Comparison of ENCODE assay signal across 28 mouse cellular contexts in the genomic region with DNA sequence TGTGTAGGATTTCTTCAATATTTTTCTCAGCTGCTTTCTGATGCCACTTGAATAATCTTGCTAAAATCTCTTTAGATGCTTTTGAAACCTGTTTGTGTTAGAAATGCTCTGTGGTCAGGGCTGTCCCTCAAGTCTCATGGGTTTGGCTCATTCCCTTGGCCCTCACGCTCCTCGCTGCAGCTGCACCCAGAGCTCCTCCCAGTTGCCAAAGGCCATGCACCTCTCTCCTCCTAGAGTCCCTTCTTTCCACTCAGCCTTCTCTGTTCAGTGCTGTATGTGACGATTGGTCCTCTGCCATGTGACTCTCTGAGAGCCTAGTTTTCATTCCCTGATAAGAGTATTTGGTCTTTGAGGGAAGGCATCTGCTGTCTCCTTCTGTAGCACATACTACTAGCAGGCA. TPM values are rescaled to one million over a fixed set of nuclear protein-coding genes. Genes with fewer than 3 reads are reported as not detected.
DNase-seq lines count a peak whose midpoint lies in the region; ATAC-seq and TF ChIP-seq lines count a peak whose summit lies in the region.
"Had no signal": no experiment of that assay in that cellular context is flagged by ENCODE, and none has a peak within 500 bp of the region (broad histone marks: within the 10 kb centered on the region; RNA-seq: fewer than 3 reads in every experiment).

No protein-coding gene starts in this region.

- H3K9me3 ChIP-seq in kidney, postnatal 0 days (replicated peaks; ENCODE audit: low read length), result no peaks in the 10 kb centered on the region
- H3K9me3 ChIP-seq: embryonic facial prominence, embryonic 13.5 days; embryonic facial prominence, embryonic 15.5 days; forebrain, embryonic 10.5 days; forebrain, embryonic 12.5 days; G1E had no signal

- no peak for ATAC-seq in kidney, postnatal 0 days (replicated peaks; ENCODE audit: low FRiP score, low read depth)
- ATAC-seq: activated CD4-positive, CD25-positive, alpha-beta regulatory T cell, adult 4 months; CD4-positive, CD25-positive, alpha-beta regulatory T cell, adult 4 months; forebrain, embryonic 14.5 days; forebrain, embryonic 16.5 days; Patski had no signal

- no peak overlapping the region for H3K27ac ChIP-seq in kidney, postnatal 0 days
- H3K27ac ChIP-seq in liver, adult 2 months (replicated peaks; ENCODE audit: insufficient read depth, low read depth, low read length), result no peak overlapping the region
- H3K27ac ChIP-seq: embryonic facial prominence, embryonic 13.5 days; embryonic facial prominence, embryonic 15.5 days; forebrain, embryonic 10.5 days; forebrain, embryonic 12.5 days had no signal

- 72% methylated on average over 3 of the region's 3 CpGs for WGBS in kidney, postnatal 0 days
- 21% methylated on average over 3 of the region's 3 CpGs for WGBS in liver, adult 2 months

- no peaks in the 10 kb centered on the region for H3K4me1 ChIP-seq in kidney, postnatal 0 days (replicated peaks; ENCODE audit: insufficient read depth, low read length)
- peaks cover 12% of the 10 kb centered on the region for H3K4me1 ChIP-seq in liver, adult 2 months (ENCODE audit: control insufficient read depth, insufficient read depth, low read length)
- H3K4me1 ChIP-seq: embryonic facial prominence, embryonic 15.5 days; forebrain, embryonic 10.5 days; forebrain, embryonic 12.5 days had no signal

- no peak for TF ChIP-seq POLR2A in liver, adult 2 months (IDR thresholded peaks at IDR 0.05; ENCODE audit: extremely low read depth, insufficient read depth, low read length)

- DNase-seq in kidney, postnatal 0 days (ENCODE audit: low spot score), result peak; percentile 11
- no peak for DNase-seq in kidney, adult 9 months
- DNase-seq in liver, adult 2 months (ENCODE audit: extremely low read depth, low read depth, low spot score), result peak; percentile 63
- DNase-seq in liver (no peak), adipocyte (ENCODE audit: low spot score) (peak; percentile 73)
- DNase-seq: adrenal gland, adult 2 months; adrenal gland, postnatal 10 days; adrenal gland, postnatal 25 days; B cell, adult 2 months; cerebellum, adult 11 months; cerebellum, adult 18-20 months; cerebellum, adult 8-10 months; cerebellum, adult 9-11 months; cerebellum, postnatal 14 days; cerebellum, postnatal 36 days; embryo, embryonic 11 days had no signal

- no peaks in the 10 kb centered on the region for H3K79me2 ChIP-seq in liver, adult 2 months (ENCODE audit: control insufficient read depth, insufficient read depth, low read length)

- H3K4me3 ChIP-seq in kidney, postnatal 0 days (replicated peaks; ENCODE audit: low read depth, low read length), result no peak overlapping the region
- no peak overlapping the region for H3K4me3 ChIP-seq in liver, adult 2 months (ENCODE audit: insufficient read depth, low read depth, low read length)
- H3K4me3 ChIP-seq: embryonic facial prominence, embryonic 13.5 days; embryonic facial prominence, embryonic 15.5 days; erythroblast, embryonic 14.5 days; forebrain, embryonic 10.5 days; forebrain, embryonic 12.5 days had no signal

- H3K9ac ChIP-seq in kidney, postnatal 0 days (ENCODE audit: low read depth, low read length), result no peak overlapping the region
- no peak overlapping the region for H3K9ac ChIP-seq in liver, adult 2 months (ENCODE audit: low read depth, low read length)
- H3K9ac ChIP-seq: embryonic facial prominence, embryonic 13.5 days; embryonic facial prominence, embryonic 15.5 days; forebrain, embryonic 12.5 days had no signal

- H3K27me3 ChIP-seq in kidney, postnatal 0 days (ENCODE audit: insufficient read depth, low read length), result no peaks in the 10 kb centered on the region
- H3K27me3 ChIP-seq in liver, adult 2 months (ENCODE audit: control insufficient read depth, insufficient read depth, low read length), result no peaks in the 10 kb centered on the region
- H3K27me3 ChIP-seq: CH12.LX; embryonic facial prominence, embryonic 13.5 days; embryonic facial prominence, embryonic 15.5 days; forebrain, embryonic 12.5 days; Patski had no signal

- H3K4me2 ChIP-seq in kidney, postnatal 0 days (ENCODE audit: low read length), result no peak overlapping the region
- H3K4me2 ChIP-seq: embryonic facial prominence, embryonic 13.5 days; embryonic facial prominence, embryonic 15.5 days; forebrain, embryonic 12.5 days had no signal

- peaks cover 44% of the 10 kb centered on the region for H3K36me3 ChIP-seq in kidney, postnatal 0 days (ENCODE audit: insufficient read depth, low read length)
- H3K36me3 ChIP-seq in liver, adult 2 months (ENCODE audit: control insufficient read depth, insufficient read depth, low read length), result peaks cover 10% of the 10 kb centered on the region; the same call in 1 of the 2 replicates

- no peak for TF ChIP-seq CTCF in kidney, postnatal 0 days (IDR thresholded peaks at IDR 0.05; ENCODE audit: low read depth)
- no peak for TF ChIP-seq CTCF in liver, adult 2 months (IDR thresholded peaks at IDR 0.05; ENCODE audit: low read depth, low read length)

RNA-seq across cellular contexts. Expression of gene Ppp2r1b, which starts 32.3 kb away (rescaled TPM):
- 36.6 and 43.6 TPM in 2 replicates for polyA plus RNA-seq in kidney, postnatal 0 days (2015; fragmentation: Nextera tagmentation; extraction: Ambion mirVana)
- total RNA-seq in liver, adult 2 months (2014; rRNA removed), result 10.3 and 10.8 TPM in 2 replicates
- 5.2 and 6.5 TPM in 2 replicates for polyA plus RNA-seq in liver, adult 2 months (2012; rRNA removed)

Comparison
In these comparisons a context has a peak if more than half of its experiments do, and no peak if none do; other contexts are left out.
1. DNase-seq: peak in kidney, postnatal 0 days (single experiment), liver, adult 2 months (single experiment) and adipocyte (single experiment); none in kidney, adult 9 months (single experiment) and liver (single experiment).